Mouse (Mus musculus) megakaryocyte, embryonic 14.5 days (primary cell): ENCODE results near the gene Cfap43. TPM values are rescaled to one million over a fixed set of nuclear protein-coding genes. Genes with fewer than 3 reads are reported as not detected.

ENCODE experiments used
- H3K27me3 ChIP-seq: replicated peaks from 2 replicates; pipeline ENCODE3; 2012; ENCODE audit warnings: inconsistent platforms
- H3K36me3 ChIP-seq: replicated peaks from 2 replicates; pipeline ENCODE3; 2012; ENCODE audit warnings: low read length, inconsistent platforms, mixed read lengths
- H3K4me1 ChIP-seq: 2 replicates; pipeline ENCODE4 v1.6.1; 2012; ENCODE audit warnings: inconsistent platforms
- H3K4me3 ChIP-seq: replicated peaks from 2 replicates; pipeline ENCODE3; 2012; ENCODE audit warnings: moderate library complexity, mild to moderate bottlenecking, inconsistent platforms
- H3K9me3 ChIP-seq: 2 replicates; pipeline ENCODE4 v1.6.1; 2012; ENCODE audit warnings: inconsistent platforms
- FLI1 ChIP-seq: IDR thresholded peaks from 2 replicates; pipeline ENCODE4 v1.6.1; 2012; ENCODE audit warnings: low read length, inconsistent platforms, mixed read lengths
- GATA1 ChIP-seq: IDR thresholded peaks from 3 replicates; pipeline ENCODE4 v1.6.1; 2012; ENCODE audit warnings: mixed read lengths, low read length, inconsistent platforms, borderline replicate concordance
- polyA plus RNA-seq: library from polyadenylated mRNA; stranded (reverse); fragments of >175 nt; gene quantifications from 2 replicates; pipeline ENCODE4 v1.2.3, GENCODE M21; 2012; ENCODE audit warnings: low replicate concordance; ENCODE audit not compliant: insufficient read depth

Cfap43 gene
- polyA plus RNA-seq, 1 experiment, result not detected

DNA sequence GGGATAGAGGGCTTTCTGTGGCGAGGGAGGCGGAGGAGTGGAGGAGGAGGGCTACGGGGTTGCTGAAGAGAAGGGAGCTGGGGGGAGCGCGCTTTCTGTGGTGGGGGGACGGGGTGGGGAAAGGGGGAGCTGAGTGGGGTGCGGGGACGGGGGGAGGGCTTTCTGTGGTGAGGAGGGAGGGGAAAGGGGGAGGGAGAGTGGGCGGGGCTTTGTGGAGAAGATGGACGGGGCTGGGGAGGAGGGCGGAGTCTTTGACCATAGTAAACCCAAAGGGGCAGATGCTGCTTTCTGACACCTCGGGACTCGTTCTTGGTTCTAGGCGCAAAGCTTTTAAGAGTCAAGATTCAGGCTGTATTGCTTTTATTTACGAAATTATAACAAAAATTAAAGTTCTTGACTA lies 187.2 kb downstream of the Cfap43 start:
- peaks cover 45% of the 10 kb centered on the region for H3K36me3 ChIP-seq
- no peaks in the 10 kb centered on the region for H3K27me3 ChIP-seq
- H3K9me3 ChIP-seq, result no peaks in the 10 kb centered on the region
- TF ChIP-seq GATA1 (no peak), FLI1 (no peak)
- H3K4me3 ChIP-seq, result peak overlapping the region; percentile 94
- peaks cover 37% of the 10 kb centered on the region for H3K4me1 ChIP-seq

DNA sequence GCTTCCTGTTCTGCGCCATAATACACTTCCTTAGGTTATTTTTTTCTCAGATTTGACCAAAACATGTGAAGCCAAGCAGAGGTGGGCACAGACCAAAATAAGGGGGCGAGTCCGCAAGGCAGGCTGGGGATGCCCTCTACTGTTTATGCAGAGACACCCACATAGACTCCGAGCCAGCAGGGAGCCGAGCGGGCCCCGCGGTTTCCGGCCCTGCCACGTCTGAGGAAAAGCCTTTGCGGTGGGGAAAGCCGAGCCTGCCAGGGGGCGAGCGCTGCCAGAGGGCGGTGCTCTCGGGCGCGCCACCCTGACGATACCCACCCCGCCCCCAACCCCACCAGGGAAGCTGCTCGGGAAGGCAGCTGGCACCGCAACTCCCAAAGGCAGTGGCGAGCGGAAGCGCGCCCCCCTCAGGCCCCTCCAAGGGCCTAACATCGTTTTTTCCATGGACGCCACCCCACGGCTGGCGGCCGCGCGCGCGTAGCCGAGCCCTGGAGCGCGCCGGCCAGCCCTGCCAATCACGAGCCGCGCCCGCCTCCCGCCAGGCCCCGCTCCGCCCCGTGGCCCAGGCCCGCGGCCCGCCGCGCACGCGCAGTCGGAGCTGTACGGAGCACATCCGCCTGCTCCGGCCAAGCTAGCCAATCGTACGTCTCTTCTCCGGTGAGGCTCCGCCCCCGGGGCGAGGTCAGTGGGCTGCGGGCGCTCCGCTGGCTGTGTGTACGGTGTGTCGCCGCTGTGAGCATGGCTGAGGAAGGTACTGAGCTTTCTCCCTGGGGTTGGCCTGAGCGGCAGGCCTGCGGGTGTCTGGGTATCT lies 187.8 kb downstream of the Cfap43 start, which contains the start of gene Sfr1:
Gene Sfr1, plus strand, starts transcription at position 612 of the 811 bp plus-strand sequence.
- no peaks in the 10 kb centered on the region for H3K27me3 ChIP-seq
- H3K4me1 ChIP-seq, result peaks cover 34% of the 10 kb centered on the region
- no peak for TF ChIP-seq FLI1
- TF ChIP-seq GATA1, result no peak
- H3K36me3 ChIP-seq, result peaks cover 38% of the 10 kb centered on the region
- H3K9me3 ChIP-seq, result no peaks in the 10 kb centered on the region
- peak within 1 kb of the TSS; percentile 94 for H3K4me3 ChIP-seq

DNA sequence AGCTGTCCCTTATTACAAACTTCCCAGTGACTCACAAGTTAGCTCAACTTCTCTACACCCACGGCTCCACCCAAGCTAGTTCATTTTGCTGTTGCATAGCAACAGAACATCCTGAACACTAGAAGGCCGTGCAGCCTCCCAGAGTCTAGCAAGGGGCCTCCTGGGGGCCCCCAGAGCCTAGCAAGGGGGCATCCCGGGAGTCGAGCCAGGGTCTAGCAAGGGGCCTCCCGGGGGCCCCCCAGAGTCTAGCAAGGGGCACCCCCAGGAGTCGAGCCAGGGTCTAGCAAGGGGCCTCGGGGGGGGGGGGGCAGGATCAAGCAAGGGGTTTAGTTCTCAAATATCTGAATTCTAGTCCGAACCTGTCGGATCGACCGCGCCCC lies 188.4 kb downstream of the Cfap43 start:
- Histone ChIP-seq H3K36me3 (peaks cover 32% of the 10 kb centered on the region), H3K27me3 (no peaks in the 10 kb centered on the region), H3K4me3 (peak overlapping the region; percentile 94), H3K4me1 (peaks cover 28% of the 10 kb centered on the region), H3K9me3 (no peaks in the 10 kb centered on the region)
- TF ChIP-seq GATA1 (no peak), FLI1 (no peak)

DNA sequence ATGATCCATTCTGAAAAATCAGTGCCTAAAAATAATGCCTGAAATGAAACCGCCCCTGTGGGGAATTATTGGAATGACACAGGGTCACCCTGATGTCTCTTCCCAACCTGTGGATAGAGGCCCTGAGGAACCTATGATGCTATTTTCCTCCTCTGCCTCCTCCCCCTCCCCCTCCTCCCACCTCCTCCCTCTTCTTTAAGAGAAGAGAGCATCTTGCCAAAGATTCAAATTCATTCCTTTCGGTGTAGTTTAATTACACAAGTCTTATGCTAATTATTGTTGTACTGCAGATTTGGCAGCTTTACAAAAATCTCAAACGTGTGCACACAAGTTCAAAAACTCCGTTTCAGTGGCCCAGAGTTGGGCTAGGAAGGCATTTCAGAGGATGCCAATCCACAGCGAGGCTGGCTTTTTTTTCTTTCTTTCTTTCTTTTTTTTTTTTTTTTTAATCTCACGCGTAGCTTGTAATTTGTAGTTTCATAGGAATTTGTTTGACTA lies 193.4 kb downstream of the Cfap43 start:
- no peaks in the 10 kb centered on the region for H3K36me3 ChIP-seq
- H3K4me1 ChIP-seq, result peaks cover 15% of the 10 kb centered on the region; the same call in 1 of the 2 replicates
- no peaks in the 10 kb centered on the region for H3K9me3 ChIP-seq
- H3K4me3 ChIP-seq, result no peak overlapping the region
- H3K27me3 ChIP-seq, result no peaks in the 10 kb centered on the region
- no peak for TF ChIP-seq FLI1
- no peak for TF ChIP-seq GATA1

DNA sequence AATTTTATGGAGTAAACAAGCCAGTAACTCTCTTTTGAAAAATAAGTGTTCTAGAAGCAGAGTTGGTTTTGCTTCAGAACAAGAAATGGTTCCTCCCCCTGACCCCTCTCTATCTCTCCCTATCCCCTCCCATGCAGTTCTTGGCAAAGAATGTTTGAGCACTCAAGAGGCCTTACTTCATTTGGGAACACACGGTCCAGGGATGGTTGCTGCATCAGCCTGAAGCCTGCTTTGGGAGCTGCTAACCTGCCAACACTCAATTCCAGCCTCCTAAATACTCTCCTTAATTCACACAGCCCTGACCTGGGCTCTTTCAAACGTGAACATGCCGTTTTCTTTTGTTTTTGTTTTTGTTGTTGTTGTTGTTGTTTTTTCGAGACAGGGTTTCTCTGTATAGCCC lies 194.2 kb downstream of the Cfap43 start:
- H3K27me3 ChIP-seq, result peaks cover 2% of the 10 kb centered on the region
- peaks cover 8% of the 10 kb centered on the region; the same call in 1 of the 2 replicates for H3K4me1 ChIP-seq
- TF ChIP-seq GATA1 (no peak), FLI1 (no peak)
- no peaks in the 10 kb centered on the region for H3K36me3 ChIP-seq
- H3K4me3 ChIP-seq, result no peak overlapping the region
- H3K9me3 ChIP-seq, result no peaks in the 10 kb centered on the region

DNA sequence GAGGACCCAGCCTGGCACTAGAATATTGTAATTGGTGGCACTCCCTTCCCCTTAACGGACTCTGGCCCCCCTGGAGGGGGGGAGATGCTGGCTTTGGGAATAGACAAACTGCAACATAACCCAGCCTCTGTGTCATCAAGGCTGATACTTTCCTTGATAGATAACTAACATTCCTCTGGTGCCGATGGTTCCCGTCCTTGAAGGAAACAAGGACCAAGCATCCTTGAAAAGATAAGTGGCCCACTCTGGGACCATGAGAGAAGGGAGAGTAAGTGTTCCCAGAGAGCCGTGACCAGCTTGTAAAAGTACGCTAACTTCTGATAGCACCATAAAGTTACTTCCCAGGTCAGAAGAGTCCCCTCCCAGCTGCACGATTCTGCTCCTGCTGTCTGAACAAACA lies 196.6 kb downstream of the Cfap43 start:
- peaks cover 2% of the 10 kb centered on the region for H3K27me3 ChIP-seq
- no peak overlapping the region for H3K4me3 ChIP-seq
- no peaks in the 10 kb centered on the region for H3K36me3 ChIP-seq
- H3K9me3 ChIP-seq, result no peaks in the 10 kb centered on the region
- TF ChIP-seq FLI1 (no peak), GATA1 (no peak)
- 0 out of 2 replicates have a peak, but pooled peaks cover 4% of the 10 kb centered on the region for H3K4me1 ChIP-seq

DNA sequence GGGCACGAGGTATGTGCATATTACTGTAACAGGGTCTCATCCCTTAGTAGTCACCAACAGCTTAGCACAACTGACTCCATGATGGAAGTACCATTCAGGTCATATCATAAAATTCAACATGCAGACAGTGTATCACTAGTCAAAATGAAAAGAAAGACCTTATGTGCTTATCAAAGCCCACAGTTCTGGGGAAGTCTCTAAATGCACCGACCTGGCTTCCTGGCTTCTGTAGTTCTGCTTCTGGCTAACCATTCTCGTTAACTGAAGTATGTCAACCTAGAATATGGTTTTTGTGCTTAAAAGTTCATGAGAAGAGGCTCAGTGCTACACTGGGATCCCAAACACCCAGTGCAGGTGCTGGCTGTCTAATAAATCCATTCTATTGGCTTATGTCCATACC lies 199.9 kb downstream of the Cfap43 start:
- TF ChIP-seq GATA1 (no peak), FLI1 (no peak)
- Histone ChIP-seq H3K4me3 (no peak overlapping the region), H3K36me3 (no peaks in the 10 kb centered on the region), H3K9me3 (peaks cover 6% of the 10 kb centered on the region; the same call in 1 of the 2 replicates), H3K27me3 (peaks cover 2% of the 10 kb centered on the region), H3K4me1 (0 out of 2 replicates have a peak, but pooled peaks cover 4% of the 10 kb centered on the region)

DNA sequence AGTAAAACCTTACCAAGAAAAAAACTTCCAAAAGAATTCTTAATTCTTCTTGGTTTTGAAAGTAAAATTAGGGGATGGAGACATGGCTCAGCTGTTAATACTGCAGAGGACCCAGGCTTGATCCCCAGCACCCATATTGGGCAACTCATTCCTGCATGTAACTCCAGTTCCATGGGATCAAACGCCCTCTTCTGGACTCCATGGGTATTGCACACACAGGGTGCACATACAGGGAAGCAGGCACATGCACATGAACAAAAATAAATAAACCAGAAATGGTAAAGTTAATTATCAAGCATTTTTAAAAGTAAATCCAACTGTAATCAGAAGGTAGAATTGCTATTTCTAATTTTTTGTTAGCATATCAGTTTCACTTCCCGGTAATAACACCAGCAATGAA lies 202.9 kb downstream of the Cfap43 start:
- peaks cover 5% of the 10 kb centered on the region for H3K27me3 ChIP-seq
- H3K4me1 ChIP-seq, result no peaks in the 10 kb centered on the region
- TF ChIP-seq FLI1 (no peak), GATA1 (no peak)
- no peak overlapping the region for H3K4me3 ChIP-seq
- H3K36me3 ChIP-seq, result no peaks in the 10 kb centered on the region
- H3K9me3 ChIP-seq, result peaks cover 6% of the 10 kb centered on the region; the same call in 1 of the 2 replicates

DNA sequence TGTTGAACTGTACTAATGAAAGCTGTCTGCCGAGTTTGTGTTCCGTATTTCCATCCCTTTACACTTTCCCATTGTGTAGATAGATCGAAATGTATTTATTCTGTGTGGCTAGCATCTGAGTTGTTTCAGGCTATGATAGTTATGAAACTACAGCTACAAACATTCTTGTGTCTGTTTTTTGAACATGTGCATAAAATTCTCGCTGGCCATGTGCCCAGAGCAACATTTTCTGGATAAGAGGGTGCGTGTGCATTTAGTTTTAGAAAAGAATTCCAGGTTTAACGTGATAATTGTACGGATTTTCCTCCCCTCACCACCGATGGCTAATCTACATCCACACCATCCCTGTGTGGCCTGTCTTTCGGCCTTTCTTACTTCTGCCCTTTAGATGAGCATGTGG lies 205.6 kb downstream of the Cfap43 start:
- TF ChIP-seq GATA1 (no peak), FLI1 (no peak)
- peaks cover 6% of the 10 kb centered on the region; the same call in 1 of the 2 replicates for H3K9me3 ChIP-seq
- no peaks in the 10 kb centered on the region for H3K36me3 ChIP-seq
- no peaks in the 10 kb centered on the region for H3K4me1 ChIP-seq
- no peak overlapping the region for H3K4me3 ChIP-seq
- H3K27me3 ChIP-seq, result peaks cover 3% of the 10 kb centered on the region

DNA sequence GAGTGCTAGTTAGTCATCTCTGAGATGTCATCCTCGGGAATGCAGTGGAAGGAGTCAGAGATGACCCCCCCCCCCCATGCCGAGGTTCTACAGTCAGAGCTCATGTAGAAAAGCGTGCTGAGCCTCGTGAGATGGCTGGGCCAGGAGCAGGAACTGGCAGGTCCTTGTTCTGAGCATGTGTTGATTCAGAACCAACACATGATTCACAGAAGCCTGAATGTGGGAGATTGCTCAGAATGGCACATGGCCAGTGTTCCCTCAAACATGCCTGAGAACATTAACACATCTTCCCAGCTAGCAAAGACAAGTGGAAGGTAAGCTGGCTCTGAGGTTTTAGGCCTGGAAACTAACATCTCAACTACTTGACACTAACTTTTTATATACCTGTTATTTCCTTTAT lies 208.7 kb downstream of the Cfap43 start:
- H3K4me1 ChIP-seq, result peaks cover 10% of the 10 kb centered on the region
- H3K4me3 ChIP-seq, result no peak overlapping the region
- H3K36me3 ChIP-seq, result no peaks in the 10 kb centered on the region
- TF ChIP-seq GATA1, result no peak
- no peak for TF ChIP-seq FLI1
- H3K27me3 ChIP-seq, result peaks cover 3% of the 10 kb centered on the region
- H3K9me3 ChIP-seq, result no peaks in the 10 kb centered on the region
